Mouse (Mus musculus) intestine, embryonic 15.5 days (tissue): ENCODE data around the gene Tlk2. TPM values are rescaled to one million over a fixed set of nuclear protein-coding genes. Genes with fewer than 3 reads are reported as not detected.

Experiments
- ATAC-seq: fragments of 200-750 bp; cut with Nextera tagmentation; 2 replicates; pipeline ENCODE4 v1.8.0; 2017; ENCODE audit warnings: moderate TSS enrichment, moderate library complexity
- H3K27ac ChIP-seq: fragments of 300-500 bp; sonication (generic); 2 replicates; pipeline ENCODE4 v1.5.1; 2015; ENCODE audit warnings: mild to moderate bottlenecking, inconsistent platforms
- H3K27me3 ChIP-seq: fragments of 300-500 bp; sonication (generic); replicated peaks from 2 replicates; pipeline ENCODE4 v1.6.1; 2015; ENCODE audit warnings: inconsistent platforms
- H3K36me3 ChIP-seq: fragments of 300-500 bp; sonication (generic); 2 replicates; pipeline ENCODE4 v1.6.1; 2015; ENCODE audit warnings: inconsistent platforms
- H3K4me1 ChIP-seq: fragments of 300-500 bp; sonication (generic); replicated peaks from 2 replicates; pipeline ENCODE4 v1.6.1; 2015; ENCODE audit warnings: inconsistent platforms
- H3K4me2 ChIP-seq: fragments of 300-500 bp; sonication (generic); replicated peaks from 2 replicates; pipeline ENCODE4 v1.6.1; 2015; ENCODE audit warnings: mild to moderate bottlenecking, inconsistent platforms
- H3K4me3 ChIP-seq: fragments of 300-500 bp; sonication (generic); replicated peaks from 2 replicates; pipeline ENCODE4 v1.5.1; 2015; ENCODE audit warnings: inconsistent platforms
- H3K9ac ChIP-seq: fragments of 300-500 bp; sonication (generic); 2 replicates; pipeline ENCODE4 v1.6.1; 2015; ENCODE audit warnings: inconsistent platforms
- H3K9me3 ChIP-seq: fragments of 300-500 bp; sonication (generic); 2 replicates; pipeline ENCODE4 v1.6.1; 2016; ENCODE audit warnings: inconsistent platforms
- WGBS: fragments of 180-500 bp; shearing (Covaris S2); methylation state at CpG from one replicate; pipeline ENCODE4 v1.1.7; 2015; 5-methylcytosine and 5-hydroxymethylcytosine counted together
- polyA plus RNA-seq: library from polyadenylated mRNA; unstranded; fragments of >200 nt; fragmentation: Nextera tagmentation; extraction: Ambion mirVana; gene quantifications from 2 replicates; pipeline ENCODE4 v1.2.1, GENCODE M21; 2015

Tlk2 gene
- polyA plus RNA-seq, 1 experiment from 2014 or later, result 12.7 TPM

- peaks cover 6% of the 10 kb centered on the region for H3K4me1 ChIP-seq
- 29% methylated on average over 10 of the region's 10 CpGs for WGBS
- no peaks in the 10 kb centered on the region for H3K9me3 ChIP-seq
- 0 out of 2 replicates have a peak, but pooled peaks have one; percentile 22 for ATAC-seq
- H3K27ac ChIP-seq, result no peak overlapping the region
- no peak overlapping the region for H3K4me2 ChIP-seq
- H3K36me3 ChIP-seq, result no peaks in the 10 kb centered on the region
- no peaks in the 10 kb centered on the region for H3K27me3 ChIP-seq
- H3K4me3 ChIP-seq, result no peak overlapping the region
- H3K9ac ChIP-seq, result no peak overlapping the region
These were observed 153.1 kb downstream of the Tlk2 start for GRCm38 (mm10) chr11:105331732-105332131.

DNA sequence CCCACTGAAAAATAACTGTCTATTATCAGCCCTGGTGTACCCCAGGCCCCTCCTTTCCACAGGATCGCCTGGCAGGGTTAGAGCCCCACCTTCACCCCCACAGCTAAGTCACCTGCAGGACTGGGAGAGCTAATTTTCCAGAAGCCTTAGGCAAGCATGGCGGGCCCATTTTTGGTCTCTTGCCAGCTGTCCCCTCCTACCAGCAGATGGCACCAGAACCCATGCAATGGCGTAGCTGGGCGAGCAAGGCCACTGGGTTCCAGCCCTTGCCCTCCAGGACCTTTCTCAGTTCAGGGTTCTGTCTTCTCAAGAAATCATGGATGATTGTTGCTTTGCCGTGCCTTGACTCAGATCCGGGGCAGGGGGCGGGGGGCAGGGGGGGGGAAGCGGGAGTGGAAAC lies 153.9 kb downstream of the Tlk2 start:
- Histone ChIP-seq H3K27ac (no peak overlapping the region), H3K9me3 (no peaks in the 10 kb centered on the region), H3K36me3 (no peaks in the 10 kb centered on the region), H3K4me2 (no peak overlapping the region), H3K27me3 (no peaks in the 10 kb centered on the region), H3K9ac (no peak overlapping the region), H3K4me3 (no peak overlapping the region), H3K4me1 (peaks cover 6% of the 10 kb centered on the region)
- no peak for ATAC-seq
- 71% methylated on average over 8 of the region's 8 CpGs for WGBS

Other genes with a start within 250 kb of the Tlk2 start
- 0.28 and 0.64 TPM in 2 replicates for gene Efcab3, start 115.2 kb upstream of the Tlk2 start, polyA plus RNA-seq
- gene Mettl2, start 52.4 kb upstream of the Tlk2 start, polyA plus RNA-seq, result 36.2 and 38.0 TPM in 2 replicates
- not detected in 2 replicates for gene Gm10842, start 31.9 kb upstream of the Tlk2 start, polyA plus RNA-seq
- gene Mrc2, start 113.8 kb downstream of the Tlk2 start, polyA plus RNA-seq, result 9.1 and 9.9 TPM in 2 replicates